Mouse (Mus musculus) kidney, adult 9 months (tissue): ENCODE measurements at regions not wholly inside any gene's neighbourhood (a gene's known extent, or its start where the extent isn't known, plus 50 kb on each side); places are given as distances from the start of the nearest gene placed in this dataset.

Experiments used
- DNase-seq: peaks from one replicate; pipeline ENCODE4 v3.0.0; 2022

DNA sequence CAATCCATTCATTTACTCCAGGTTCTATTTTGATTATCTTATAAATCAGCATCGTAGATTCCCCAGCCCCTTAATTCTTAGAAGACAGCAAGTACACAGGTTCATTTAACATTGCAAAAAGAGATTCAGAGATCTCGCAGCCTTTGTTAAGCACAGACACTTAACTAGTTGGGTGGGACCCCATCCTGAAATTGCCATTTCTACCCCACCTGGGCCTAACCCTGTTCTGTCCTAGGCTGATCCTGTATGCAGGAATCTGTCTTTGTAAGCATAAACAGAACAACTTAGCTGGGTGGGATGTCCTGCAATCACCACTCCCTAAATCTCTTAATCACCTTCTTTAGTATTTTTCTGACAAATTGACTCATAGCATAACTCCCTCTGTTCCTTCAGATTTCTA lies 462.8 kb upstream of the Arrdc3 start:
- DNase-seq = no peak
